Mouse (Mus musculus) kidney, adult 2 months (tissue): ENCODE results near the gene Eml4. TPM values are rescaled to one million over a fixed set of nuclear protein-coding genes. Genes with fewer than 3 reads are reported as not detected.

Experiments used
- DNase-seq: peaks from one replicate; pipeline ENCODE4 v3.0.0; 2021
- H3K27ac ChIP-seq: fragments of 200-500 bp; 2 replicates; pipeline ENCODE4 v1.5.1; 2012; ENCODE audit warnings: low read depth, low read length, control low read depth, inconsistent platforms; ENCODE audit not compliant: insufficient read depth
- H3K27me3 ChIP-seq: fragments of 200-500 bp; replicated peaks from 2 replicates; pipeline ENCODE4 v1.6.1; 2012; ENCODE audit warnings: mild to moderate bottlenecking, moderate library complexity, low read length, inconsistent platforms; ENCODE audit not compliant: control insufficient read depth, insufficient read depth
- H3K36me3 ChIP-seq: fragments of 200-500 bp; 2 replicates; pipeline ENCODE4 v1.6.1; 2012; ENCODE audit warnings: mild to moderate bottlenecking, moderate library complexity, low read length, inconsistent platforms; ENCODE audit not compliant: control insufficient read depth, insufficient read depth
- H3K4me1 ChIP-seq: fragments of 200-500 bp; 2 replicates; pipeline ENCODE4 v1.6.1; 2011; ENCODE audit warnings: low read length; ENCODE audit not compliant: control insufficient read depth, insufficient read depth
- H3K4me3 ChIP-seq: fragments of 200-500 bp; 2 replicates; pipeline ENCODE4 v1.5.1; 2011; ENCODE audit warnings: mild to moderate bottlenecking, low read depth, low read length, control low read depth; ENCODE audit not compliant: insufficient read depth
- CTCF ChIP-seq: fragments of 200-500 bp; conservative IDR thresholded peaks from 2 replicates; pipeline ENCODE4 v1.5.1; 2011; ENCODE audit warnings: low read depth, mild to moderate bottlenecking, control low read depth, low read length, moderate library complexity, mixed read lengths; ENCODE audit not compliant: insufficient read depth, insufficient read length
- POLR2A ChIP-seq: fragments of 200-500 bp; IDR thresholded peaks from one replicate; pipeline ENCODE4 v1.6.1; 2011; ENCODE audit warnings: low read depth, low read length, control low read depth
- WGBS: fragments of 180-500 bp; shearing (Covaris S2); methylation state at CpG from one replicate; pipeline ENCODE4 v1.1.7; 2018; 5-methylcytosine and 5-hydroxymethylcytosine counted together
- polyA plus RNA-seq: library from polyadenylated mRNA; depleted of rRNA; stranded (reverse); fragments of >200 nt; gene quantifications from 2 replicates; pipeline ENCODE4 v1.2.3, GENCODE M21; 2012

The Eml4 gene
- polyA plus RNA-seq, 1 experiment = 7.1 TPM

GRCm38 (mm10) chr17:83498889-83499288, 148.2 kb downstream of the Eml4 start:
- 95% methylated on average over 5 of the region's 5 CpGs for WGBS
- DNase-seq = no peak
- TF ChIP-seq POLR2A = no peak
- TF ChIP-seq CTCF = no peak
- no peak overlapping the region for H3K27ac ChIP-seq
- H3K4me1 ChIP-seq = no peaks in the 10 kb centered on the region
- H3K36me3 ChIP-seq = peaks cover 5% of the 10 kb centered on the region
- no peaks in the 10 kb centered on the region for H3K27me3 ChIP-seq
- H3K4me3 ChIP-seq = no peak overlapping the region

DNA sequence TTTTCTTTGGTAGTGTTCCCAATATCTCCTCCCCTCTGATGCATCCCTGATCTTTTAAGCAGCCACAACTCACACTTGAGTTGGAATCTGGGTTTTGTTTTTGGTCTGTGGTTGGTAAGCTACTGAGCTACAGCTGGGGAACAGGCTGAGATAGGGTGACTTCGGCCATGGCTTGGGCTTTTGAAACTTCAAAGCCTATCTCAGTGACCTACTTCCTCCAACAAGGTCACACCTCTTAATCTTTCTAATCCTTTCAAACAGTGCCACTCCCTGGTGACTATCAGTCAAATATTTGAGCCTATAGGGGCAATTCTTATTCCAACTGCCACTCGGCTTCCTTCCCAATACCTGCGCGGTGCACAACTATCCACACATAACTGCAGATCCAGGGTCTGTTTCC, 149.0 kb downstream of the Eml4 start:
- Histone ChIP-seq H3K4me1 (no peaks in the 10 kb centered on the region), H3K27me3 (no peaks in the 10 kb centered on the region), H3K4me3 (no peak overlapping the region), H3K27ac (no peak overlapping the region), H3K36me3 (peaks cover 5% of the 10 kb centered on the region)
- WGBS = 94% methylated on average over 4 of the region's 4 CpGs
- DNase-seq = no peak
- TF ChIP-seq CTCF (no peak), POLR2A (no peak)

- no peak for TF ChIP-seq POLR2A
- H3K27ac ChIP-seq = no peak overlapping the region
- no peak overlapping the region for H3K4me3 ChIP-seq
- no peak for DNase-seq
- peaks cover 2% of the 10 kb centered on the region; the same call in 1 of the 2 replicates for H3K36me3 ChIP-seq
- WGBS = 51% methylated on average over 2 of the region's 2 CpGs
- H3K27me3 ChIP-seq = no peaks in the 10 kb centered on the region
- H3K4me1 ChIP-seq = no peaks in the 10 kb centered on the region
Observed at GRCm38 (mm10) chr17:83503693-83504092, 153.0 kb downstream of the Eml4 start.

- no peaks in the 10 kb centered on the region for H3K27me3 ChIP-seq
- H3K4me1 ChIP-seq = peaks cover 7% of the 10 kb centered on the region; the same call in 1 of the 2 replicates
- no peaks in the 10 kb centered on the region for H3K36me3 ChIP-seq
- H3K27ac ChIP-seq = no peak overlapping the region
- no peak overlapping the region for H3K4me3 ChIP-seq
- WGBS = 76% methylated on average over 3 of the region's 3 CpGs
- TF ChIP-seq POLR2A (no peak), CTCF (no peak)
- DNase-seq = no peak
Observed at GRCm38 (mm10) chr17:83512130-83512529, 161.4 kb downstream of the Eml4 start.

- no peak for DNase-seq
- Histone ChIP-seq H3K4me3 (peak overlapping the region; percentile 99), H3K27me3 (no peaks in the 10 kb centered on the region), H3K27ac (peak overlapping the region; percentile 96), H3K4me1 (peaks cover 7% of the 10 kb centered on the region; the same call in 1 of the 2 replicates), H3K36me3 (no peaks in the 10 kb centered on the region)
- TF ChIP-seq POLR2A (no peak), CTCF (no peak)
- WGBS = 1% methylated on average over 24 of the region's 24 CpGs
Observed at GRCm38 (mm10) chr17:83513655-83514212, 163.0 kb downstream of the Eml4 start.

GRCm38 (mm10) chr17:83514213-83514701, 163.5 kb downstream of the Eml4 start:
- TF ChIP-seq POLR2A = peak; percentile 74
- no peak for TF ChIP-seq CTCF
- peak overlapping the region; percentile 96 for H3K27ac ChIP-seq
- WGBS = under 1% methylated on average over 33 of the region's 33 CpGs
- H3K4me1 ChIP-seq = peaks cover 7% of the 10 kb centered on the region; the same call in 1 of the 2 replicates
- H3K27me3 ChIP-seq = no peaks in the 10 kb centered on the region
- no peaks in the 10 kb centered on the region for H3K36me3 ChIP-seq
- H3K4me3 ChIP-seq = peak overlapping the region; percentile 99
- peak; percentile 94 for DNase-seq

DNA sequence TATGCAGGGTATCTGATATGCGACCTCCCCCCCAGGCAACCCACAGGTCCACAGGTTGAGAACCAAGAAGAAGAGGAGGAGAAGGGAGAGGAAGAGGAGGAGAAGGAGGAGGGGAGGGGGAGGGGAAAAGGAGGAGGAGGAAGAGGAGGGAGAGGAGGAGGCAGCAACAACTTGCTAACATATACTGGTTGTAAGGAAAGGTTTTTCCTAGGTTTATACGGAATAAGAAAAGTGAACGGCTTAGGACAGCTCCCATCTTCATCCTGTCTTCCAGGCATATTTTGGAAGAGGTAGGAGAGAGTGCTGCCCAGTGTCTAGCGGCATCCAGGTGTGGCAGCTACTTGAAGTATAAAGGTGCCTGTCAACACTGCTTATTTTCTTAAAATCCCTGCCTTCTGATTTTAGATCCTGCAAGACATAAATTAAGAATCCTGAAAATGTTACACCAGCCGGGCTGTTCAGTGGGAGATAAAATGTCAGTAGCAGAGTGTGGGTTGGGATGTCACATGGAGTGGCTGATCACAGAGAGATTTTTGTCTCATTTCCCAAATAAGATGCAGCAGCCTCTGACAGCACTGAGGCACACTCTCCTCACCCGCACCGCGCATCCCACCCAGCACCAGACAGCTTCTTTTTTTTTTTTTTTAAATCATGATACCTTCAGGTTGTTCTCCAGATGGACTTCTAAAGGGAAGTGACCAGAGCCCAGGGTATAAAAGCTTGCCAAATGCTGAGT, 166.7 kb downstream of the Eml4 start, which contains the start of gene Cox7a2l:
Gene Cox7a2l, minus strand, starts transcription at position 51 of the 736 bp plus-strand sequence.
- H3K27ac ChIP-seq = no peak within 1 kb of the TSS
- no peaks in the 10 kb centered on the region for H3K36me3 ChIP-seq
- 85% methylated on average over 8 of the region's 8 CpGs for WGBS
- no peaks in the 10 kb centered on the region for H3K27me3 ChIP-seq
- H3K4me1 ChIP-seq = peaks cover 7% of the 10 kb centered on the region; the same call in 1 of the 2 replicates
- TF ChIP-seq POLR2A = no peak
- TF ChIP-seq CTCF = no peak
- DNase-seq = no peak
- no peak within 1 kb of the TSS for H3K4me3 ChIP-seq
